Mouse (Mus musculus) forebrain, embryonic 11.5 days (tissue): Measurements from ENCODE around the gene Ift20. TPM values are rescaled to one million over a fixed set of nuclear protein-coding genes. Genes with fewer than 3 reads are reported as not detected.
"Not testable (repeated sequence)": the region's sequence is repeated elsewhere in the genome, so short reads cannot be mapped to it uniquely, and the experiment has no call there.

Experiments used
- ATAC-seq: fragments of 200-750 bp; cut with Nextera tagmentation; replicated peaks from 2 replicates; pipeline ENCODE4 v1.8.0; 2017; ENCODE audit warnings: moderate TSS enrichment; ENCODE audit not compliant: low FRiP score
- DNase-seq: peaks from one replicate; pipeline ENCODE4 v3.0.0-alpha.2; 2017; ENCODE audit warnings: low spot score
- H3K27ac ChIP-seq: fragments of 300-500 bp; sonication (generic); 2 replicates; pipeline ENCODE4 v1.5.1; 2014; ENCODE audit warnings: low read depth, low read length
- H3K27me3 ChIP-seq: fragments of 300-500 bp; sonication (generic); 2 replicates; pipeline ENCODE4 v1.6.1; 2014; ENCODE audit warnings: mild to moderate bottlenecking, low read length, mixed read lengths; ENCODE audit not compliant: control insufficient read depth, insufficient read depth
- H3K36me3 ChIP-seq: fragments of 300-500 bp; sonication (generic); 2 replicates; pipeline ENCODE4 v1.6.1; 2014; ENCODE audit warnings: mild to moderate bottlenecking, low read length, moderate library complexity, mixed read lengths; ENCODE audit not compliant: control insufficient read depth, insufficient read depth
- H3K4me1 ChIP-seq: fragments of 300-500 bp; sonication (generic); replicated peaks from 2 replicates; pipeline ENCODE4 v1.6.1; 2014; ENCODE audit warnings: low read length, mixed read lengths; ENCODE audit not compliant: control insufficient read depth, insufficient read depth
- H3K4me2 ChIP-seq: fragments of 300-500 bp; sonication (generic); 2 replicates; pipeline ENCODE4 v1.6.1; 2014; ENCODE audit warnings: low read depth, mild to moderate bottlenecking, low read length, moderate library complexity, mixed read lengths; ENCODE audit not compliant: severe bottlenecking
- H3K4me3 ChIP-seq: fragments of 300-500 bp; sonication (generic); 2 replicates; pipeline ENCODE4 v1.5.1; 2014; ENCODE audit warnings: low read depth, low read length
- H3K9ac ChIP-seq: fragments of 300-500 bp; sonication (generic); 2 replicates; pipeline ENCODE4 v1.6.1; 2014; ENCODE audit warnings: low read length
- H3K9me3 ChIP-seq: fragments of 300-500 bp; sonication (generic); 2 replicates; pipeline ENCODE4 v1.6.1; 2016; ENCODE audit warnings: low read length, mixed read lengths; ENCODE audit not compliant: control insufficient read depth
- WGBS: fragments of 180-500 bp; shearing (Covaris S2); extraction: QIAGEN DNeasy Blood & Tissue Kit; methylation state at CpG from one replicate; pipeline ENCODE4 v1.1.7; 2014; 5-methylcytosine and 5-hydroxymethylcytosine counted together
- polyA plus RNA-seq: library from polyadenylated mRNA; unstranded; fragments of >200 nt; fragmentation: Nextera tagmentation; extraction: Ambion mirVana; gene quantifications from 2 replicates; pipeline ENCODE4 v1.2.1, GENCODE M21; 2014

The Ift20 gene
- polyA plus RNA-seq, 1 experiment from 2014 or later = 92.3 TPM

GRCm38 (mm10) chr11:78582848-78583247 is 46.7 kb downstream of the Ift20 start:
- ATAC-seq (no peak), DNase-seq (no peak)
- H3K9me3 ChIP-seq = no peaks in the 10 kb centered on the region; the same call in 1 of the 2 replicates
- no peak overlapping the region for H3K9ac ChIP-seq
- H3K27ac ChIP-seq = no peak overlapping the region
- H3K27me3 ChIP-seq = no peaks in the 10 kb centered on the region
- no peak overlapping the region for H3K4me2 ChIP-seq
- peaks cover 8% of the 10 kb centered on the region; the same call in 1 of the 2 replicates for H3K36me3 ChIP-seq
- H3K4me1 ChIP-seq = no peaks in the 10 kb centered on the region
- WGBS = 92% methylated on average over 6 of the region's 6 CpGs
- H3K4me3 ChIP-seq = no peak overlapping the region

GRCm38 (mm10) chr11:78586099-78586498 is 49.9 kb downstream of the Ift20 start:
- peaks cover 8% of the 10 kb centered on the region; the same call in 1 of the 2 replicates for H3K36me3 ChIP-seq
- H3K27me3 ChIP-seq = no peaks in the 10 kb centered on the region
- H3K9me3 ChIP-seq = no peaks in the 10 kb centered on the region; the same call in 1 of the 2 replicates
- ATAC-seq (no peak), DNase-seq (no peak)
- no peak overlapping the region for H3K9ac ChIP-seq
- no peaks in the 10 kb centered on the region for H3K4me1 ChIP-seq
- no peak overlapping the region for H3K4me3 ChIP-seq
- no peak overlapping the region for H3K4me2 ChIP-seq
- H3K27ac ChIP-seq = no peak overlapping the region

GRCm38 (mm10) chr11:78587677-78588076 is 51.5 kb downstream of the Ift20 start:
- not testable (repeated sequence) for H3K27me3 ChIP-seq, H3K4me2 ChIP-seq, H3K27ac ChIP-seq, DNase-seq, H3K9ac ChIP-seq, H3K4me1 ChIP-seq, H3K4me3 ChIP-seq, ATAC-seq, H3K36me3 ChIP-seq, H3K9me3 ChIP-seq
- WGBS = 87% methylated on average over 1 of the region's 1 CpGs

Other genes starting within 250 kb of the Ift20 start
- gene BC030499, start 245.5 kb upstream of the Ift20 start, polyA plus RNA-seq = 0.21 and 0.87 TPM in 2 replicates
- gene Spag5, start 234.8 kb upstream of the Ift20 start, polyA plus RNA-seq = 75.5 and 76.1 TPM in 2 replicates
- gene Aldoc, start 213.4 kb upstream of the Ift20 start, polyA plus RNA-seq = 3.3 and 7.4 TPM in 2 replicates
- gene Pigs, start 207.9 kb upstream of the Ift20 start, polyA plus RNA-seq = 69.6 and 70.3 TPM in 2 replicates
- 73.2 and 77.4 TPM in 2 replicates for gene Unc119, start 192.9 kb upstream of the Ift20 start, polyA plus RNA-seq
- gene Foxn1, start 149.8 kb upstream of the Ift20 start, polyA plus RNA-seq = not detected in 2 replicates
- gene Slc13a2, start 114.1 kb upstream of the Ift20 start, polyA plus RNA-seq = not detected in 2 replicates
- 18.4 TPM in 2 replicates for gene Slc46a1, start 70.7 kb upstream of the Ift20 start, polyA plus RNA-seq
- gene Sarm1, start 38.6 kb upstream of the Ift20 start, polyA plus RNA-seq = 18.4 and 24.9 TPM in 2 replicates
- 36.3 and 38.6 TPM in 2 replicates for gene Vtn, start 37.3 kb upstream of the Ift20 start, polyA plus RNA-seq
- gene Sebox, start 32.9 kb upstream of the Ift20 start, polyA plus RNA-seq = not detected in 2 replicates
- 77.1 and 77.2 TPM in 2 replicates for gene Tmem199, start 24.2 kb upstream of the Ift20 start, polyA plus RNA-seq
- 144 and 155 TPM in 2 replicates for gene Poldip2, start 24.2 kb upstream of the Ift20 start, polyA plus RNA-seq
- gene Tnfaip1, start within 50 bp of the Ift20 start, polyA plus RNA-seq = 85.8 and 90.1 TPM in 2 replicates
- gene Tmem97, start 14.4 kb downstream of the Ift20 start, polyA plus RNA-seq = 77.6 and 87.4 TPM in 2 replicates
- 29.3 and 33.6 TPM in 2 replicates for gene Nlk, start 161.0 kb downstream of the Ift20 start, polyA plus RNA-seq
- gene Ccnq, start 215.4 kb downstream of the Ift20 start, polyA plus RNA-seq = 35.9 and 43.4 TPM in 2 replicates